Mouse (Mus musculus) natural killer cell, adult 2 months (primary cell): Measurements from ENCODE around the gene Retreg3.

Experiments
- DNase-seq, 2 experiments: peaks; one replicate each; pipeline ENCODE4 v3.0.0; 2022; ENCODE audit warnings: low spot score in 2 of 2

Retreg3 gene

GRCm38 (mm10) chr11:101118105-101118504 lies 1.6 kb downstream of the Retreg3 start:
- no peak for DNase-seq

DNA sequence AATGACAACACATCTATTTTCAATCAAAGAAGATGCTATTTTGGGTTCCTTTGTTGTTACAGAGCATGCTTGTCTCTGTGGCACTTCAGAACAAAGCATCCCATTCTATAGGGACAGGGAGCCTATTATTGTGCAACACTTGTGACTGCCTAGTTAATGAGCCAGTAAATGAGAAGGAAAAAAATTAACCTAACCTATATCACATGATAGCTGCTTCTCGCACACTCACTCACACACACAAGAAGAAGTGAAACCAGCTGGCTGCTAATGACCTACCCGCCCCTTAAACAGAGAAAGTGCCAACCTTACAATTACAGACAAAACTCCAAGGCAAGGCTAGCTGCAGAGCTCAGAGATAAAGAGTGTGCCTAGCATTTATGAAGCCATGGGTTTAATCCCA lies 4.1 kb downstream of the Retreg3 start:
- DNase-seq: peak in 1 of 2 experiments; percentile 49

- no peak for DNase-seq
Measured at GRCm38 (mm10) chr11:101112186-101112585, 7.5 kb downstream of the Retreg3 start.

DNA sequence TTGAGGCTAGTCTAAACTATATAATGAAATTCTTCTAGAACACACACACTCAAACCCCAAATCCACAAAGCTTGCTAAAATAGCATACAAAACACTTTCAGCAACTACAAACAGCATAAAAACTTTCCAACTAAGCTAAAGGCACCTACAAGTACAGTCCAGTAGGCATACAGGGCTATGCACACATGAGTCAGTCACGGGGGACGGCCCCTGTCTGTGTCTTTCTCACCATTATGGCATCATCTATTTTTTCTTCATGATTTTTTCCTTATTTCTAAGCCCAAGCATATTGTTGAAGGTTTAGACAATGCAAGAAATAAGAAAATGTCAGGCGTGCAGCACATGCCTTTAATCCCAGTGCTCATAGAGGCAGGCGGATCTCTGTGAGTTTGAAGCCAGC lies 8.5 kb downstream of the Retreg3 start:
- DNase-seq: no peak

DNA sequence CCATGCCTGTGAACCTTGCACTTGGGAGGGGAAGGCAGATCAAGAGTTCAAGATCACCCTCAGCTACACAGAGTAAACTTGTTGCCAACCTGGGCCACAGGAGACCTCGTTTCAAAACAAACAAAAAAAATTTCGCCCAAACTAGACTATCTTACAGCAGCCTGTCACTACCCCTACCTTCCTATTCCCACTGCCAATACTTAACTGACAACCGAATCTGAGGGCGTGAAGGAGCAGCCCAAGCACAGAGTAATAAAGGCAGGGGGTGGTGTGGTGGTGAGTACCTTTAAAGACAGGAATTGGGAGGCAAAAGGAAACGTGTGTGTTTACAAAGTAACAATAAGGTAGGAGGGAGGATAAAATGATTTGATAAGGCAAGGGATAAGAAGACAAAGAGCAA lies 9.0 kb downstream of the Retreg3 start:
- no peak for DNase-seq

DNA sequence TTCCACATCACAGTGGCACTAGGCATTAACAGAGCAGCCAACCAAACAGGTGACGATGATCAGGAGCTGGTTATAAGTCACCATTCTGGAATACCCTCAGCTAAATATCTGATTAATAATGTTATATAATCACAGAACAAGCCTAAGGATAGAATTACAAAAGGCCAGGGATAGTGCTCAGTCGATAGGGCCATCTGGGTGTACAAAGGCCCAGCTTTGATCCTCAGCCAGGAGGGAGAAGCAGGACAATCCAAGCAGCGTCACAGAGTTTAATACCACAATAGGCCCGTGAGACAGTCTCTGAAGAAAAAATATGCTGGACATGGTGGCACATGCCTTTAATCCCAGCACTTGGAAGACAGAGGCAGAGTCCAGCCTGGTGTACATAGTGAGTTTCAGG lies 10.3 kb downstream of the Retreg3 start:
- no peak for DNase-seq

DNA sequence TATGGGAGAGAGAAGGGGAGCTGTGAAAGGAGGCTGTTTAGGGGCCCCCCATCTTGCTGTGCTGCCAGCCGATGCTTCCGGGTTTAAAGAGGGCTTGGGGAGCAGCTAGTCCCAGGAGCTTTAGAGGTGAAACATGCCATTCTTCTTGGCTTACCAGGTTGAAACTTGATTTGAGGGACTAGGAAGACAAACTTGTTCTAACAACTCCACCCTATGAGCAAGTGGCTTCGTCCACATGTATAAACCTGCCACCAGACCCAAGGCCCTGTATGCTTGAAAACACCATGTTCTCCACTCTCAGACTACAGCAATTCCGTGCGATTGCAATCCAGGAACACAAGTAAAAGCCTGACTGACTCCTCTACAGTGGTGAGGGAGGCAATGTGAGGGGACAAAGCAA lies 16.7 kb downstream of the Retreg3 start:
- no peak for DNase-seq

DNA sequence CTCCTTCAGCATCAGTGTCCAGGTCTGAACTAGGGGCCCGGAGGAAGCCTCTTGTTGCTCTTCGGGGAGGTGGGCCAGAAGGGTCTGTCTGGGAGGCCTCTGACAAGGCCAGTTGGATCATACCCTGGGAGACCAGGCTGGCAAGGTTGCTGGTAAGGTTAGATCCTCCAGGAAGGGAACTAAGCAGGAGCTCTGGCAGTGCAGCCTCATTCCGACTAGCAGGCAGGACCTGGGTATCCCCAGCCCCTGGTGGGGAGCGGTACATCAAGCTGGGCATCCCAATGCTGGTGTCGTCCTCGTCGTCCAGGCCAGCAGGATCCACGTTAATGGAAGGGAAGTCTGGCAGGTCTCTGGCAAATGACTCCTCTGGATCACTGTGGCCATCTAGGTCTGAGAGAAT lies 21.5 kb downstream of the Retreg3 start:
- DNase-seq: no peak

- DNase-seq: peak; percentile 91
Measured at GRCm38 (mm10) chr11:101095314-101096024, 24.2 kb downstream of the Retreg3 start, which contains the start of gene Psmc3ip. Gene Psmc3ip (minus strand): TSS chr11:101095436.

DNA sequence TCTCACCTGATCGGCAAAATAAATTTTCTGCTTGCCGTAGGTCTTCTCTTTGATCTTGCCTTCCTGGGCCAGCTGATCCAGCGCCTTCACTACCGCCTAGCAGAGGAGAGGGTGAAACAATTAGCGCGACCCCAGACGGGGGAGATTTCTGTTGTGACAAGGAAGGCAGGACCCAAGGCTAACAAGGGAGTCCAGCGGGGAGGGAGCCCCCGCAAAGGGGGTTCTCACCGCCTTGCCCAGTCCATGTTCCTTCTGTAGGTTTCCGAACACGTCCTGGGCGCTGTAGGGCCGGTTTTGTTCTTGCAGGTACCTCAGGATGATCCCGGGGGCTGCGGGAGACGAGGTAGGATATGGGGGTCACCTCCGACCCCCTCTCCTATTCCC lies 24.8 kb downstream of the Retreg3 start:
- DNase-seq: no peak

DNA sequence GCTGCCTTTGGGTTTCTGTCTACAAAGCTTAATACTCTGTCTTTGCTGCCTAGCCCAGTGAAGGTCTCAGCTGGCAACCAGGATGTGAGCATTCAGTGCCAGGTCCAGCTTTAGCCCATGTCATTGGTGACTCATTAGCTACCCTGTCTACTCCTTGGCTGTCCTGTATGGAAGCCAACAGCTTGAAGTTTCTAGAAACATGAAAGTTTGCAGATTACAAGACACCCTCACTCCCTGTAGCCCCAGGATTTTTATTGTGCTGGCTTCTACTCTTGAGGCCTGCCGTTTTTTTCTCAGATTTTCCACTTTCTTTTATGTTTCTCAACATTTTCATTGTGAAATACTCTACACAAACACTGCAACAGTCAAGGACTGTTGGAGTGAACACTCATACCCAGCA lies 29.8 kb downstream of the Retreg3 start:
- DNase-seq: no peak

DNA sequence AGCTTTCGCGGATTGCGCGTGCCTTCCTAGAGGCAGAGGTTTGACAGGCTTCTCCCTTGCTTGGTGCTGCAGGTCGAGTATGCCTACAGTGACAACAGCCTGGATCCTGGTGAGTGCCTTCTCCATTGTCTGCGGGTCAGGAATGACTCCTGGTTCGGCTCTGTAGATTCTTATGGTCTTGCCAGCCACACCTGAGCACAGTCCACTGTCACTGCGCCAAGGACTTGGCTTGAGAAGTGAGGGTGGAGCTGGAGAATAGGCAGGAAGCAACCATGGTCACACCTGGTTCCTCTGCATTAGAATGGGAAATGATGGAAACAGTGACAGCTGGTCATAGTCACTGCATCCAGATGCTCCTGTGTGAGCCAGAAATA lies 32.0 kb downstream of the Retreg3 start:
- no peak for DNase-seq

DNA sequence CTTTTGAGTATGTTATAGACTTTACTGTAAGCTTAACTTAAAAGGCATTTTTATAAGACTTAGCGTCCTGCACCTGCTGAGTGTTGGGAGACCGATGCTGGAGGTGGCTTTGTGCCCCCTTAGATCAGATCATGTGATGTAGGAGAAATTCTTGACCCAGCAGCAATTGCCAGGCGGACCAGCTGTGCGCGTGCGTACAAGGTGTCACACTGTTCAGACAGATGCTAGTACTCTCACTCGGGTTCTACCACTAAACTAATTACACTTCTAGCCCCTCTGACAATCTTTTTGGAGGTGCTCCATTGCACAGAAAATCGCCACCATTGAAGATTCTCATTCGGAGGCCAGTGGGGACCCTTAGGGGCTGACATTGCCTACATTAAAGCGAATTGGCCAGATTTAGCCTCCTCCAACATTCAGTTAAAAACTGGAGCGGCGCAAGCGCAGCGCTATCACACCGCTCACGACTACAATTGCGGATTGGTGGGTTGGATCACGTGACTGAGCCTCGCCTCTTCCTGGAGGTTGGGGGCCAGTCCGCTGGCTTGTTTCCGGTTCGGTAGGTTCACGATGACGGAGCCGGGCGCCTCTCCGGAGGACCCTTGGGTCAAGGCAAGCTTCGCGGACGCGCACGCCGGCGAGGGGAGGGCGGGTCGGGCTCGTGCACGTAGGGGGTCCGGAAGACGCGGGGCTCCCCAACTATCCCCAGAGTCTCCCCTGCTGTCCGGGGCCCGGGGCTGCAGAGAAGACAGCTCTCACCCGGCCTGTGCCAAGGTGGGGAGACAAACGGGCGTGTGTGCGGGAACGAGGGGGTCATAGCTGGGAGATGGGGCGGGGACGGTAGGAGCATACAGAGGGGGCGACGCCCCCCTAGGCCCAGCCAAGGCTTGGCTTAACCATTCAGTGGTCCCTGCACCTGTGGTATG lies 32.7 kb downstream of the Retreg3 start, which contains the start of gene Mlx:
Mlx (plus strand) TSS at position 522 of the 926 bp plus-strand sequence.
- peak; percentile 88 to 89 for DNase-seq

DNA sequence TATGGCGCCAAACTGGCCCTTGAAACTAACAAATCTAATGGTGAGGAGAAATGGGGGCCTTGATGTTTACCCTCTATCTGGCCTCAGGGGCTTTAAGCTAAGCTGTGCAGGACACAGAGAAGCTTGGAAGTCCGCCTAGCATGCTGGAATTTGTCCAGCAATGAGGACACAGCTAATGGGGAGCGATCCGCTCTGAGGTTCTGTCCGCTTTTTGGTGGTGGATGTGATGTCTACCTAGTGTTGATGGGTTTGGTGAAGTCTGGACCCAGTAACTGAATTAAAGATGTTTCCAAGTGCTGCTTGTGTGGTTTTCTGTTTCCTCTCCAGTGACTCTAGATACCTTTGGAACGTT lies 33.4 kb downstream of the Retreg3 start:
- no peak for DNase-seq

DNA sequence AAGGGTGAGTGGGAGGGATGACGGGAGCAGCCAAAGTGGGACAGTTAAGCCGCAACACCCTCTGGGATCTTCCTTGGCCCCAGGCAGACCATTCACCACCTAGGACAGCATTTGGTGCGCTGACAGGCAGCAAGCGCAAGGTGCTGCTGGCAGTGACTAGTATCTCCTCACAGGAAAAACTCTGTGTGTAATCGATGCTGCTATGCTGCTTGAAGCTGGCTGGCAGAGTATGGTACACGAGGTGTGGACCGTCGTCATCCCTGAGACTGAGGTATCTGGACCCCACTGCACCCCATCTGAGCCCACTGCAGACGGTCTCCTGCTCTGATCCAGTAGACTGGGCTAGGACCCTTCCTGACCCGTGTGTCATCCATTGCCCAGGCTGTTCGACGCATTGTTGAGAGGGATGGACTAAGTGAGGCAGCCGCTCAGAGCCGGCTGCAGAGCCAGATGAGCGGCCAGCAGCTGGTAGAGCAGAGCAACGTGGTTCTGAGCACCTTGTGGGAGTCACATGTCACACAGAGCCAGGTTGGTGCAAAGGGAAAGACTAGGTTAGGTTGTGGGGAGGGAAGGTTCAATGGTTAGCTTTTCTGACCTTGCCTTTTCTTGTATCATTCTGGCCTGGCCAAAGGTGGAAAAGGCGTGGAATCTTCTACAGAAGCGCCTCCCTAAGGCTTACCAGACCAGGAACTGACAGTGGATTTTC lies 33.9 kb downstream of the Retreg3 start:
- DNase-seq: no peak

- DNase-seq: no peak
Measured at GRCm38 (mm10) chr11:101084811-101085210, 34.9 kb downstream of the Retreg3 start.

DNA sequence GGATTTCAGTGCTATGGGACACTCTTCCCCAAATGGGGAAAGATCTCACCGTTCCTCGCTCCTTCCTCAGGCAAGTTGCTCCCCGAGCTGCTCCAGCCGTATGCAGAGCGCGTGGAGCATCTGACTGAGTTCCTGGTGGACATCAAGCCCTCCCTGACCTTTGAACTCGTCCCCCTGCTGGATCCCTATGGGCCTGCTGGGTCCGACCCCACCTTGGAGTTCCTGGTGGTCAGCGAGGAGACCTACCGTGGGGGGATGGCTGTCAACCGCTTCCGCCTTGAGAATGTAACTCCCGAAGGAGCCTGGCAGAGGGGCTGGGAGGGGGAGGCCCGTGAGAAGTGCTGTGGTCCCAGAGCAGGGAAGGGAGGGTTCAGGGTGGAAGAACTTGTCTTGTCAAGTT lies 35.4 kb downstream of the Retreg3 start:
- no peak for DNase-seq

DNA sequence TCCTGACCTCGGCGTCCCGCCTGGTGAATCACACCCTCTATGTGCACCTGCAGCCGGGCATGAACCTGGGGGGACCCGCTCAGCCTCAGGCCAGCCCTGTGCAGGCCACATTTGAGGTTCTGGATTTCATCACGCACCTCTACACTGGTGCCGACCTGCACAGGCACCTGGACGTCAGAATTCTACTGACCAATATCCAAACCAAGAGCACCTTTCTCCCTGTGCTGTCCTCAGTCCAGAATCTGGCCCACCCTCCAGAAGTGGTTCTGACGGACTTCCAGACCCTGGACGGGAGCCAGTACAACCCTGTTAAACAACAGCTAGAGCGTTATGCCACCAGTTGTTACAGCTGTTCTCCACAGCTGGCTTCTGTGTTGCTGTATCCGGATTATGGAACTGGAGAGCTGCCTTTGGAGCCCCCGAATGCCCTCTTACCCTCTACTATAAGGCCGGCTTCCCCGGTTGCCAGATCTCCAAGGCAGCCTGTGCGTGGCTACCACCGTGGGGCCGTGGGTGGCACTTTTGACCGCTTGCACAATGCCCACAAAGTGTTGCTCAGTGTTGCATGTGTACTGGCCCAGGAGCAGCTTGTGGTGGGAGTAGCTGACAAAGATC lies 36.5 kb downstream of the Retreg3 start:
- DNase-seq: no peak

DNA sequence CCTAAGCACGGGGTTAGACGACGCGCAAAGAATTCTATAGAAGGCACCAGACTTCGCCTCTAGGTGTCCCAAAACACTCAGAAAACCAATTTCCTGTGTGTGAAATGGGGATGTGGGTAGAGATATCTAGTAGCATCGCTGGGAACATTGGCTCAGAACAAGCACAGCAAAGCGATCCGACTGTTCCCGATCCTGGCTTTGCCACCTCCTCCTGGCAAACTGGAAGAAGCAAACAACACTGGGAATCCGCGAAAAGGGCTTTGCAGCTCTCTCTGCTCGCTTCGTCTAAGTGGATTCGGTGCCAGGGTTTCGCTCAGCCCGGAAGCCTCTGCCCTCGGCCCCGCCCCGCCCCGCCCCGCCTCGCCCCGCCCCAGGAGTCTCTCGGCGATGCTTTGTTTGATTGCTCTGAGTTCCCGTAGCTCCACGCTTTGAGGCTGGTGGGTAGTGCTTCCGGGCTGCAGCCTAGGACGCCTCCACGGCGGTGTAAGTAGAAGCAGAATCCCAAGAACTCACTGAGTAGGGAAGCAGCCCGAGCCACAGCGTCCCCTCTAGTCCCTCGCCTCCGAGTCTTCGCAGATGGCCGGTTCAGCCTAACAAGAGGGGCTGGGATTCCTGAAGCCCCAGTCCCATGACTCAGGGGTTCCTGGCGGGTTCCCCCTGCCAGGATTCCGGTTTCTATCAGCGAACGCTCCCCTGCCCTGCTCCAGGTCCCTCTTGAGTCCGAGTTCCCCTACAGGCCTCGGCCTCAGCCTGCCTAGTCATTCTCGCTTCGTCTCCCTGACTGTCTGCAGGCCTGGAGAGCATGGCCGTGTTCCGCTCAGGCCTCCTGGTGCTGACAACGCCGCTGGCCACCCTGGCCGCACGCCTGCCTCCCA lies 37.2 kb downstream of the Retreg3 start, which contains the start of gene Coasy:
Coasy (plus strand) TSS at position 358 of the 875 bp plus-strand sequence.
- DNase-seq: peak; percentile 76 to 80

DNA sequence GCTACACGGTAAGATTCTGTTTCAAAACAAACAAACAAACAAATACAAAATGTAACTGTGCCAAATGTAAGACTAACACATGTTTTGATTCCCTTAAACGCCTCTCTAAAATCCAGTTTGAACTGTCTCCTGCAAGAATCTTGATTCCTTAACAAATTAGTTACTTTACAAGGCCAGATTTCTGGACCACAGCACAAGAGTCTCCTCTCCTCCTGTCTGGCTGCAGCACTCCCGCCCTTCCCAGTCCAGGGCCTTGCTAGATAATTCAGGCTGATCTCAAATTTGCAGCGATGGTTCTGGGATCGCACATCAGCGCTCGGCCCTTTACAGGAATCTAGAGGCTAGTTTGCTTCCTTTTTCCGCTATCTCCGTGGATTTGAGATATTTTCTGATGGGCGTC lies 38.0 kb downstream of the Retreg3 start:
- no peak for DNase-seq

DNA sequence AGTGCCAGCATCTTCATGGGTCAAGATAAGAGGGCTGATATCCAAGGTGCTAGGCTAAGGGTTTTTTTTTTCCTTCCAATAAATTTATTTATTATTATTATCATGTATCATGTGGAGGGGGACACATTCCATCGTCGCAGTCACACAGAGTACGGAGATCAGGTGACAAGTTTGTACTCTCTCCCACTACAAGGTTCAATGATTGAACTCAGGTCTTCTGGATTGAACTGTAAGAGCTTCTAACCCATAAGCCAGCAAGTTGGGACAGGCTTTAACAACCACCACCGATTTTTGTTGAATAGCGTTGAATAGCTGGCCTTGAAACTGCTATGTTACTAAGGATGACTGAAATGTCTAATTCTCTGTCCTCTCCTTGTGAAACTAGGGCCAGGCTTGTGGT lies 39.3 kb downstream of the Retreg3 start:
- no peak for DNase-seq
